Mouse (Mus musculus): Measurements from ENCODE around the gene Hmga1. TPM values are rescaled to one million over a fixed set of nuclear protein-coding genes. Genes with fewer than 3 reads are reported as not detected.

The Hmga1 gene
- total RNA-seq, 2 experiments from 2014 or later = 42.1 to 44.6 TPM

DNA sequence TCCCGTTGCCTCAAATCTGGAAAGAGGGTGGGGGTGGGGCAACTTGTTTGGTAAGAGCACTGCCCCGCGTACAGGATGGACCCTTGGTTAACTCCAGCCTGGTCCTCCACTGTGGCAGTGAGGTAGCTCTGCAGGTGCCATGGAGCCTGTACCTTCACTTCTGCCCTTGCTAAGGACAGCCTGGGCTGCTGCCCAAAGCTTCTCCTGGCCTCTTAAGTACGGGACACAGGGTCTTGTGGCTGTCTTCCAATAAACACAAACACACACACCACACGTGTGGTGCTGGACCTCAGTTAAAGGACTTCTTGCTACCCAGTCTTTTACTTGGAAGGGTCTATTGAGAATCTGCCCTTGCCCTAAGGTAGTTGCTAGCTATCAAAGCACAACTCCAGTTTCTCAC lies 2.5 kb downstream of the Hmga1 start:
- no peak for DNase-seq (ENCODE audit: low spot score in 2 of 2)

DNA sequence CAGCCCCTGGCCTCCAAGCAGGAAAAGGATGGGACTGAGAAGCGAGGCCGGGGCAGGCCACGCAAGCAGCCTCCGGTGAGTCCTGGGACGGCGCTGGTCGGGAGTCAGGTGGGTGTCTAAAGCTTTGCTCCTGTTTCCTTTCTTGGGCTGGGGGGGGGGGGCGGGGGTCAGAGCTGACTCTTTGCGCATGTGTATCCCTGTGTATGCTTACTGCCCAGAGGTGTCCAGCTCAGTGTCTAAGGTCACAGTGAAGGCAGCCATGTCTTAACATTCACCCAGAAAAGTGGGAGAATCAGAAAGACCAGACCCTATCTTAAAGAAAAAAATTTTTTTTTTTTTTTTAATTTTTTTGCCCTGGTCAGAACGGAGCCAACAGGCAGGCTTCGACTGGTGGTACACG lies 3.3 kb downstream of the Hmga1 start:
- DNase-seq (ENCODE audit: low spot score in 2 of 2) = no peak

DNA sequence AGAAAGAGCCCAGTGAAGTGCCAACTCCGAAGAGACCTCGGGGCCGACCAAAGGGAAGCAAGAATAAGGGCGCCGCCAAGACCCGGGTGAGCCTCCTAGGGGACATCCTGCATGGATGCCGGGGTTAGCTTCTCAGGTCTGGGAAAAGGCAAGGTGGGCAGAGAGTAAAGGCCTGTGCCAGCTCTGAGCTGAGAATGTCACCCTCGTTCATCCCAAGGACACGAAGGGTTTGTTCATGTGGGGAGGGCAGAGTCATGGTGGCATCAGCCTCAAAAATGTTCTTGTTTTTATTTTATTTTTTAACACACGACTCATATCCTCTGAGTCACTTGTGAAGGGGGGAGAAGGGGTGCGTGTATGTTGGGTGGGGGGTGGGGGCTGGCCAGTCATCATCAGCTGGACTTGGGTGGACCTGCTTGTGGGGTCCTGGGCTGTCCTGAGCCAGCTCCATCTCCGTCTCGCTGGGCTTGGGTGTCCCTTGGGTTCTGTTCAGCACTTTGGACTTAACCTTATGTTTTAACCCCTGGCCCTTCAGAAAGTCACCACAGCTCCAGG lies 4.7 kb downstream of the Hmga1 start:
- no peak for DNase-seq (ENCODE audit: low spot score in 2 of 2)

DNA sequence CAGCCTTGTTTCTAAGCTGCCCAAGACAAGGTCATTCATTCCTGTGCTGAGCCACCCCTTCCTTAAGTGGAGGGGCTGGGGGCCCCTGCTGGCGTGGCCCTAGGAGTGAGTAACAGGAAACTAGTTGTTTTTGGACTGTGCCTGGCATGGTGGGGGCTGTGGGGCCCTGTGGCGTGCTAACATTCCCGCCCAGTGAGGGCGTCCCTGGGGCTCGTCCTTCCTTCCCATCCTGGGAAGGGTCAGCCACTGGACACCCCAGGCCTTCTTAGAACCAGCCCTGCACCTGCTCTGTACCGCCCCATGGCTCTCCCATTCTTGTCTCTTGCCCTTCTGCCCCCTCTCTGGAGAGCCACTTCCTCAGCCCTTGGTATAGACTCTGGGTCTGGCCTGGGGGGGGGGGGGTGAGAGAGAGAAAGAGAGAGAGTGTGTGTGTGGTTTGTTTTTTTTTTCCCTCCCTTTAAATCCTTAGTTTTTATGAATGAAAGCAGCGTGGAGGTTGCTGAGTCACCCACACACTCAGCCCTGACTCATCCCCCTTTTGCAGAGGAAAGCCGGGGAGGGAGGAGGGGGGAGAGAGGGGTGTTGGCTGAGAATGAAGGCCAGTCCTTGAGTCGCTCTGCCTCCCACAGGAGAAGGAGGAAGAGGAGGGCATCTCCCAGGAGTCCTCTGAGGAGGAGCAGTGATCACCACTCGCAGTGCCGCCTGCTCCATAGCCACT lies 5.7 kb downstream of the Hmga1 start:
- peak; percentile 67 to 72 for DNase-seq (ENCODE audit: low spot score in 2 of 2)

- no peak for DNase-seq (ENCODE audit: low spot score in 2 of 2)
Measured at GRCm38 (mm10) chr17:27563771-27564244, 7.5 kb downstream of the Hmga1 start.

- no peak for DNase-seq (ENCODE audit: low spot score in 2 of 2)
Measured at GRCm38 (mm10) chr17:27564391-27565162, 8.3 kb downstream of the Hmga1 start.

- DNase-seq (ENCODE audit: low spot score in 2 of 2) = peak; percentile 95 to 97
Measured at GRCm38 (mm10) chr17:27565163-27565941, 9.1 kb downstream of the Hmga1 start, which contains the start of gene AI413582. AI413582 (minus strand) TSS chr17:27565756.

DNA sequence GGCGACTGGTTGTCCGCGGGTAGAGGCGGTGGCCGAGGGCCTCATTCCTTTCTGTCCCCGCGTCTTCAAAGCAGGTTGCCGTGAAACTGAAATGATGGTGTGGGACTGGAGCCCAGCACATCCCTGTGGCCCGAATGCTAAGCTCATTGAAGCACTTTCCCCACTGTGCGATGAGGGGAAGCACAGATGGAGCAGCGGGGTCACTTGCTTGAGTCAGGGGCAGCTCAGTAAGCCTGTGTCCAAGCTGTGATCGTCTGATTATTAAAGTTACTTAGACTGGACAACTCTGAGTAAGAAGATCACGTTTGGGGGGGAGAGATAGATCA lies 9.6 kb downstream of the Hmga1 start:
- DNase-seq (ENCODE audit: low spot score in 2 of 2) = no peak

- no peak for DNase-seq (ENCODE audit: low spot score in 2 of 2)
Measured at GRCm38 (mm10) chr17:27568228-27568627, 11.9 kb downstream of the Hmga1 start.

- DNase-seq (ENCODE audit: low spot score in 2 of 2) = no peak
Measured at GRCm38 (mm10) chr17:27571315-27571714, 15.0 kb downstream of the Hmga1 start.

DNA sequence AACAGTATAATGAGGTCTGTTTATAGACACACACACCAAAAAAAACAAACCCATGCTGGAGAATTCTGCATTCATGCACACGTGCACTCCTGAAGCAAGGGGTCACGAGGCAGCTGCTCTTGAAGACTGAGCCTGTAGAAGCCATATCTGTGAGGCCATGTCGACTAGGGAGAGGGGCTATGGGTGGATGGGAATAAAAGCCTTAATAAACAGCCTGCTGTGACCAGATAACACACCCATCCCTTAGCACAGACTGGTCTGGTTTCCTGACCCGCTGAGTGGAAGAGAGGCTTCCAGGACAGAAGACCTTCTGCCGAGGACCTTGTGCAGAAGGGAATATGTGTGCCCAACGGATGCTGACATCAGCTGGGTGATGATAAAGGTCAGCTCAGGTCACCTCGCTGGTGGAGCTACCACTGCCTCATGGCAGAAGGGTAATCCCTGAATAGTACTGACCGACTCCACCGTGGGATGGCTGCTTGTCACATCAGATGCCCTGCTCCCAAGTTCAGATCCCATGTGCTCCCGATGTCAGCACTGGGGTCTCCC lies 17.5 kb downstream of the Hmga1 start:
- DNase-seq (ENCODE audit: low spot score in 2 of 2) = no peak

GRCm38 (mm10) chr17:27574470-27575115 lies 18.3 kb downstream of the Hmga1 start:
- peak; percentile 40 to 62 for DNase-seq (ENCODE audit: low spot score in 2 of 2)

GRCm38 (mm10) chr17:27575116-27575776 lies 18.9 kb downstream of the Hmga1 start:
- DNase-seq (ENCODE audit: low spot score in 2 of 2) = no peak

DNA sequence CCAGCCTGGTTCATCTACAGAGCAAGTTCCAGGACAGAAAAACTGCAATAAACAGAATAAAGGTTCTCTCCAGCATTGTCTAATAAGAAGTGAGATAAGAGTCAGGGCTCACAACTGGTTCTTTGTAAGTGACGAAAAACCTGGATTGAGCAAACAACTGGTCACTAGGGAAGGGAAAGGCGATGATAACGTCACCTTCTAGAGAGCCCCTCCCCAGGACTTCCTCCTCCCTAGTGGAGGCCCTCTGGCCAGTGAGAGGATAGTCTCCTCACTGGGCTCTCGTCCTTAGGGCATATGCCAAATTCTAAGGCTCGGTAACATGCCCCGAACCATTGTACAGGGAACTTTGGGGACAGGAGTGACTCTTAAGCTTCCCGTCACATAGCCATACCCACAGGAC lies 19.8 kb downstream of the Hmga1 start:
- DNase-seq (ENCODE audit: low spot score in 2 of 2) = no peak

GRCm38 (mm10) chr17:27577468-27577867 lies 21.2 kb downstream of the Hmga1 start:
- no peak for DNase-seq (ENCODE audit: low spot score in 2 of 2)

GRCm38 (mm10) chr17:27578487-27578886 lies 22.2 kb downstream of the Hmga1 start:
- peak in 1 of 2 experiments; percentile 52 for DNase-seq (ENCODE audit: low spot score in 2 of 2)

GRCm38 (mm10) chr17:27579816-27580215 lies 23.5 kb downstream of the Hmga1 start:
- DNase-seq (ENCODE audit: low spot score in 2 of 2) = no peak

DNA sequence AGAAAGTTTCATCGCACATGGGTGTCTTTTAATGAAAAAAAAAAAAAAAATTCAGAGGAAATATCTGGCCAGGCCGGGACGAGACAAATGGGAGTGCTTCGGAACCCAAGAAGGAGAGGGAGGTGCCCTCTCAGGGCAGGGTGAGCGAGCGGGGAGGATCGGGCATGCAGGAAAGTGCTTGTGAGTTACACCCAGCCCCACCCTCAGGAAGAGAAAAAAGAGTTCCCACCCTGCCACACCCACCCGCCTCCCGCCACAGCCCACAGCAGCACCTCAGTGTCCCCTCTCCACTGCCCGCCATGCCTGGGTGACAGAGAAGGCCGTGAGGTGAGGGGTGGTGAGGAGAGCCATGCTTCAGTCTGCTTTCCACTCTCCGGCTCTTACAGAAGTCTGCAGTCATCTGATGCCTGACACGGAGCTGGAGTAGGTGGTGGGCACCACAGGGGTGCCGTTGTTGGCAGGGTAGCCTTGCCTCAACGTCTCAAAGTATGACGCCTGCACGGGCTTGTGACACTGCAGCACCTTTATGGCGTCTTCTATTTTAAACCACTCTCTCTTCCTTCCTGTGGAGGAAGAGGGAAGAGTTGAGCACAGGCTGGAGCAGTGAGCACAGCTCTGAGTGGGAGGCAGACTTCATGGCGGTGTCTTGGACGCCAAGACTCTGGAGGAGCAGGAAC lies 24.2 kb downstream of the Hmga1 start:
- DNase-seq (ENCODE audit: low spot score in 2 of 2) = no peak

DNA sequence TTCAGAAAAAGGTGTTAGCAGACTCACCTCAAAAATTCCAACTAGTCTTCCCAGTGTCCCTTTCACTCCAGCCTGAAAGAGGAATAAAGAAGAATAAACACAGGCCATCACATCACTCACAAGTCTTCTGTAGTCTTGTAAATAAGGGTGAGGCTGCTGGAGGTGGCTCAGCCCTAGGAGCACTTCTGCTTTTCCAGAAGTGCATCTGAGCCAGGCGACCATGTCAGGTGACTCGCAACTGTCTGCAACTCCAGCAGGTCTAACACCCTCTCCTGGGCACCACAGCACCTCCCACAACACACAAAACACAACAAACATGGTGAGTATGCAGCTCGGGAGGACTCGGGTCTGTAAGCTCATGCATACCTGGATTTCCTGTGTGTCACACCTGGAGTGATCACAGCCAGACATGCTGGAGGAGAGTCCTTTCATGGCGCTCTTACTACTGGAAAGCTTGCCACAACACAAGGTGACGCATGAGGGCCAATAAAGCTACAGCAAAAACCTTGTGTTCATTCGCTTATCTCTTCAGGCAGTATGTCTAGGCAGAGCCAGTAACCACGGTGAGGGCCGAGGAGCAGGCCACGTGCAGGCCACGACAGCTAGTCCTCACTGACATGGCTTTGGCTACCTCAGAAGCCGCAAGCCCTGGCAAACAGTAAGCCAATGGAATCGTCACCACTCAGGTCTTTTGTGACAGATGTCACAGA lies 27.0 kb downstream of the Hmga1 start:
- no peak for DNase-seq (ENCODE audit: low spot score in 2 of 2)

All from layer of hippocampus, adult 18-20 months (tissue).